Mouse (Mus musculus) liver, postnatal 0 days (tissue): ENCODE data around the gene Pde4dip. TPM values are rescaled to one million over a fixed set of nuclear protein-coding genes. Genes with fewer than 3 reads are reported as not detected.

Experiments used
- ATAC-seq: fragments of 200-750 bp; cut with Nextera tagmentation; 2 replicates; pipeline ENCODE4 v1.8.0; 2017; ENCODE audit warnings: mild to moderate bottlenecking, moderate library complexity
- DNase-seq: peaks from one replicate; pipeline ENCODE4 v3.0.0-alpha.2; 2016
- H3K27ac ChIP-seq: fragments of 300-500 bp; sonication (generic); 2 replicates; pipeline ENCODE4 v1.5.1; 2014; ENCODE audit warnings: antibody characterized with exemption, moderate library complexity, mild to moderate bottlenecking, low read depth
- H3K27me3 ChIP-seq: fragments of 300-500 bp; sonication (generic); 2 replicates; pipeline ENCODE4 v1.6.1; 2014; ENCODE audit warnings: low read length, control low read depth, mixed read lengths; ENCODE audit not compliant: insufficient read depth
- H3K36me3 ChIP-seq: fragments of 300-500 bp; sonication (generic); replicated peaks from 2 replicates; pipeline ENCODE4 v1.6.1; 2014; ENCODE audit warnings: mild to moderate bottlenecking, control low read depth, low read length, moderate library complexity, mixed read lengths; ENCODE audit not compliant: insufficient read depth
- H3K4me1 ChIP-seq: fragments of 300-500 bp; sonication (generic); 2 replicates; pipeline ENCODE4 v1.6.1; 2014; ENCODE audit warnings: antibody characterized with exemption, mild to moderate bottlenecking, control low read depth; ENCODE audit not compliant: insufficient read depth
- H3K4me2 ChIP-seq: fragments of 300-500 bp; sonication (generic); 2 replicates; pipeline ENCODE4 v1.6.1; 2014; ENCODE audit warnings: low read depth, mild to moderate bottlenecking, low read length, moderate library complexity, mixed read lengths
- H3K4me3 ChIP-seq: fragments of 300-500 bp; sonication (generic); 2 replicates; pipeline ENCODE4 v1.5.1; 2014; ENCODE audit warnings: low read depth, low read length
- H3K9ac ChIP-seq: fragments of 300-500 bp; sonication (generic); replicated peaks from 2 replicates; pipeline ENCODE4 v1.6.1; 2014; ENCODE audit warnings: mild to moderate bottlenecking, moderate library complexity
- H3K9me3 ChIP-seq: fragments of 300-500 bp; sonication (generic); 2 replicates; pipeline ENCODE4 v1.6.1; 2016; ENCODE audit warnings: mild to moderate bottlenecking, control low read depth, low read length, mixed read lengths
- CTCF ChIP-seq: sonication (generic); IDR thresholded peaks from 2 replicates; pipeline ENCODE4 v1.5.1; 2016; ENCODE audit warnings: antibody characterized with exemption, low read depth
- EP300 ChIP-seq: IDR thresholded peaks from 2 replicates; pipeline ENCODE4 v1.6.1; 2016; ENCODE audit warnings: antibody characterized with exemption, low read depth, mild to moderate bottlenecking
- WGBS: fragments of 180-500 bp; shearing (Covaris S2); extraction: QIAGEN DNeasy Blood & Tissue Kit; methylation state at CpG from one replicate; pipeline ENCODE4 v1.1.7; 2014; ENCODE audit not compliant: insufficient replicate concordance; 5-methylcytosine and 5-hydroxymethylcytosine counted together
- polyA plus RNA-seq: library from polyadenylated mRNA; unstranded; fragments of >200 nt; fragmentation: Nextera tagmentation; extraction: Ambion mirVana; gene quantifications from 2 replicates; pipeline ENCODE4 v1.2.1, GENCODE M21; 2015

Gene Pde4dip
- polyA plus RNA-seq, 1 experiment from 2014 or later: 8.1 TPM

- Histone ChIP-seq H3K4me2 (no peak overlapping the region), H3K4me1 (no peaks in the 10 kb centered on the region), H3K4me3 (no peak overlapping the region), H3K27me3 (no peaks in the 10 kb centered on the region), H3K9ac (no peak overlapping the region), H3K36me3 (0 out of 2 replicates have a peak, but pooled peaks cover 2% of the 10 kb centered on the region), H3K27ac (no peak overlapping the region), H3K9me3 (no peaks in the 10 kb centered on the region)
- no peak for TF ChIP-seq EP300
- no peak for TF ChIP-seq CTCF
- no peak for ATAC-seq
- no peak for DNase-seq
- 66% methylated on average over 3 of the region's 3 CpGs for WGBS
These were observed 183.0 kb downstream of the Pde4dip start for GRCm38 (mm10) chr3:97705508-97705907.

- no peaks in the 10 kb centered on the region for H3K27me3 ChIP-seq
- no peak overlapping the region for H3K4me3 ChIP-seq
- ATAC-seq (no peak), DNase-seq (no peak)
- H3K36me3 ChIP-seq: peaks cover 2% of the 10 kb centered on the region; the same call in 1 of the 2 replicates
- H3K9me3 ChIP-seq: no peaks in the 10 kb centered on the region
- no peak overlapping the region for H3K4me2 ChIP-seq
- no peaks in the 10 kb centered on the region for H3K4me1 ChIP-seq
- no peak overlapping the region for H3K9ac ChIP-seq
- TF ChIP-seq EP300: no peak
- no peak for TF ChIP-seq CTCF
- WGBS: 71% methylated on average over 11 of the region's 11 CpGs
- no peak overlapping the region for H3K27ac ChIP-seq
These were observed 185.9 kb downstream of the Pde4dip start for GRCm38 (mm10) chr3:97702448-97703080.

GRCm38 (mm10) chr3:97701198-97701597 is 187.3 kb downstream of the Pde4dip start:
- H3K4me3 ChIP-seq: no peak overlapping the region
- no peak overlapping the region for H3K27ac ChIP-seq
- no peak for TF ChIP-seq CTCF
- no peak for TF ChIP-seq EP300
- no peaks in the 10 kb centered on the region for H3K27me3 ChIP-seq
- 41% methylated on average over 3 of the region's 3 CpGs for WGBS
- peaks cover 2% of the 10 kb centered on the region; the same call in 1 of the 2 replicates for H3K36me3 ChIP-seq
- H3K4me1 ChIP-seq: no peaks in the 10 kb centered on the region
- ATAC-seq (no peak), DNase-seq (no peak)
- no peaks in the 10 kb centered on the region for H3K9me3 ChIP-seq
- no peak overlapping the region for H3K4me2 ChIP-seq
- no peak overlapping the region for H3K9ac ChIP-seq

DNA sequence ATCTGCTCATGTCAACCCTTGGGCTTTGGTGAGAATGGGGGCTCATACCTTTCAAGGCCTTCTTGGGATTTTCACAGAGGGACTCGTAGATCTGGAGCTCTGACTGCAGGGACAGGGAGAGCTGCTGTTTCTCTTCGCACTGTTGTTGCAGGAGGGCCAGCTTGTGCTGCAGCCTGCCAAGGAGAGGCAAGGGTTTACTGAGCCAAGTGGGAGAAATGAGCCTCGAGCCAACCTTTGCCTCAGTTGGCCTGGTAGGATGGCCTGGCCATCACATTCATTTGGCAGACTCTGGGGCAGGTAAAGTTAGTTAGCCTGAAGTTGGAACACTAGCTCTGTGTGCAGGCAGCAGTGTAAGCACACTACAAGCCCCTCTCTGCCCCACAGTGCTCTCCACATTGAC is 189.4 kb downstream of the Pde4dip start:
- Histone ChIP-seq H3K4me3 (no peak overlapping the region), H3K9me3 (no peaks in the 10 kb centered on the region), H3K27me3 (no peaks in the 10 kb centered on the region), H3K9ac (no peak overlapping the region), H3K36me3 (peaks cover 5% of the 10 kb centered on the region; the same call in 1 of the 2 replicates), H3K27ac (no peak overlapping the region), H3K4me1 (no peaks in the 10 kb centered on the region), H3K4me2 (no peak overlapping the region)
- no peak for DNase-seq
- no peak for TF ChIP-seq EP300
- TF ChIP-seq CTCF: no peak
- 73% methylated on average over 3 of the region's 3 CpGs for WGBS
- no peak for ATAC-seq

DNA sequence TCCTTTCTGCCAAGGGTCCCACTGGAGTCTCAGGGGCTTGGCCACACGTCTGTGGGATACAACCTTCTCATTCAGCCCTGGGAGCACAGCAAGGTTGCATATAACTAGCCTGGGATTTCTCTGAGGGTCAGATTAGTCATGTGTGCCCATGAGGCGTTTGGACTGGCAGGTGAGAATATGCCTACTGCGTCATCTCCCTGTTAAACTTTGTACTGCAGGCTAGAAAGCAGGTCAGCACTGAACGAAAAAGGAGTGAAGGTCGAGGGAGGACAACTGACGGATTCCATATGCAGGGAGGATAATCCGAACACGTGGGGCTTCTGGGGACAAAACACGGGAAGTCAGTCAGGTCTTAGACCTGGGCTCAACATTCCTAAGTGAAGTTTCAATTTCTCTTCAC is 191.2 kb downstream of the Pde4dip start:
- Histone ChIP-seq H3K9ac (no peak overlapping the region), H3K4me3 (no peak overlapping the region), H3K4me1 (no peaks in the 10 kb centered on the region), H3K27ac (no peak overlapping the region), H3K4me2 (no peak overlapping the region), H3K36me3 (peaks cover 5% of the 10 kb centered on the region; the same call in 1 of the 2 replicates), H3K9me3 (no peaks in the 10 kb centered on the region), H3K27me3 (no peaks in the 10 kb centered on the region)
- DNase-seq (no peak), ATAC-seq (no peak)
- 66% methylated on average over 9 of the region's 9 CpGs for WGBS
- TF ChIP-seq EP300 (no peak), CTCF (no peak)

- Histone ChIP-seq H3K4me3 (no peak overlapping the region), H3K36me3 (peaks cover 5% of the 10 kb centered on the region; the same call in 1 of the 2 replicates), H3K9ac (no peak overlapping the region), H3K27ac (no peak overlapping the region), H3K4me1 (no peaks in the 10 kb centered on the region), H3K27me3 (no peaks in the 10 kb centered on the region), H3K9me3 (no peaks in the 10 kb centered on the region), H3K4me2 (no peak overlapping the region)
- TF ChIP-seq EP300: no peak
- no peak for TF ChIP-seq CTCF
- DNase-seq (no peak), ATAC-seq (no peak)
- WGBS: 73% methylated on average over 9 of the region's 9 CpGs
These were observed 191.6 kb downstream of the Pde4dip start for GRCm38 (mm10) chr3:97696866-97697265.
